Mouse (Mus musculus) liver, adult 10 weeks (tissue): ENCODE measurements around the gene Alox15. TPM values are rescaled to one million over a fixed set of nuclear protein-coding genes. Genes with fewer than 3 reads are reported as not detected.

Source experiments
- polyA plus RNA-seq: library from polyadenylated mRNA; stranded (reverse); fragments of 350-450 nt; fragmentation: Illumina TruSeq; extraction: RNeasy Lipid Tissue Mini Kit (QIAGEN cat#74804); gene quantifications from one replicate; pipeline ENCODE4 v1.2.3, GENCODE M21; 2014; ENCODE audit warnings: low read depth, low replicate concordance

Gene Alox15
- not detected for polyA plus RNA-seq

GRCm38 (mm10) chr11:70351868-70352267 is at the start of gene Alox15:
Alox15 (minus strand) TSS chr11:70352031.

DNA sequence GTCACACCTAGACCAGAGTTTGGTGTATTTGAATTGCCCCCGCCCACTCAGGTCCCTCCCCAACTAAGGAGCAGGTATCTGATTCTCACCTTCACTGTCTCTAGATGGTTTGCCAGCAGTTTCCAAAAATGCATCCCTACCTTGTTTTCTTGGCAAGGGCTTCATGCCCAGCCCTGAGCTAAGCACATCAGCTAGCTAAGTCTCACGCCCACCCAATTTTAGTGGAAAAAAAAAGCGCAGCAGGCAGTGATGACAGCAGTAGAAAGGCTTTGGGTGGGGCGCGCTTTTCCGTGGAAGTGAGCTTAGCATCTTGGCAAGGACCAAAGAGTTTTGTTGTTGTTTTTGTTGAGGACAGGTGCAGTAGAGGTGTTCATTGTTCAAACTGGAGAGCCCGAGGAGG is 29.3 kb downstream of the Alox15 start, which contains the start of gene Alox12e:
Gene Alox12e (minus strand): TSS at position 101 of the 400 bp plus-strand sequence.

Other genes starting within 250 kb of the Alox15 start
- gene Mgl2, start 221.7 kb downstream of the Alox15 start, polyA plus RNA-seq = 0.24 TPM
- 0.37 TPM for gene Clec10a, start 195.8 kb downstream of the Alox15 start, polyA plus RNA-seq
- gene Slc16a11, start 139.3 kb downstream of the Alox15 start, polyA plus RNA-seq = 0.61 TPM
- gene Slc16a13, start 131.0 kb downstream of the Alox15 start, polyA plus RNA-seq = 0.53 TPM
- gene Bcl6b, start 122.2 kb downstream of the Alox15 start, polyA plus RNA-seq = 1.5 TPM
- gene 0610010K14Rik, start 114.1 kb downstream of the Alox15 start, polyA plus RNA-seq = 2.0 TPM
- 1.0 TPM for gene Gm21988, start 112.2 kb downstream of the Alox15 start, polyA plus RNA-seq
- 21.2 TPM for gene Rnasek, start 112.2 kb downstream of the Alox15 start, polyA plus RNA-seq
- gene Alox12, start 96.7 kb downstream of the Alox15 start, polyA plus RNA-seq = 0.37 TPM
- gene Alox12e, start 29.4 kb downstream of the Alox15 start, polyA plus RNA-seq = not detected
- gene Pelp1, start 58.0 kb upstream of the Alox15 start, polyA plus RNA-seq = 1.6 TPM
- 1.6 TPM for gene Arrb2, start 80.6 kb upstream of the Alox15 start, polyA plus RNA-seq
- gene Med11, start 99.9 kb upstream of the Alox15 start, polyA plus RNA-seq = 4.3 TPM
- 0.82 TPM for gene Zmynd15, start 107.4 kb upstream of the Alox15 start, polyA plus RNA-seq
- 4.2 TPM for gene Cxcl16, start 108.0 kb upstream of the Alox15 start, polyA plus RNA-seq
- gene Tm4sf5, start 153.2 kb upstream of the Alox15 start, polyA plus RNA-seq = not detected
- 0.93 TPM for gene Vmo1, start 162.6 kb upstream of the Alox15 start, polyA plus RNA-seq
- 3.8 TPM for gene Gltpd2, start 167.2 kb upstream of the Alox15 start, polyA plus RNA-seq
- 26.5 TPM for gene Psmb6, start 173.3 kb upstream of the Alox15 start, polyA plus RNA-seq
- gene Gm40193, start 180.9 kb upstream of the Alox15 start, polyA plus RNA-seq = not detected
- gene Pld2, start 188.0 kb upstream of the Alox15 start, polyA plus RNA-seq = 1.1 TPM
- 3.7 TPM for gene Mink1, start 210.8 kb upstream of the Alox15 start, polyA plus RNA-seq